Mouse (Mus musculus) CH12F3 (cell line): Measurements from ENCODE around the gene Rpl11.
"Not testable (repeated sequence)": the region's sequence is repeated elsewhere in the genome, so short reads cannot be mapped to it uniquely, and the experiment has no call there.

Experiments
- in situ Hi-C: fragments of 300-500 bp; cut with MboI; formaldehyde crosslinking; loops from 2 replicates; pipeline ENCODE4 v1.14.3; 2020; ENCODE audit warnings: low sequenced_read_pairs

The Rpl11 gene

DNA sequence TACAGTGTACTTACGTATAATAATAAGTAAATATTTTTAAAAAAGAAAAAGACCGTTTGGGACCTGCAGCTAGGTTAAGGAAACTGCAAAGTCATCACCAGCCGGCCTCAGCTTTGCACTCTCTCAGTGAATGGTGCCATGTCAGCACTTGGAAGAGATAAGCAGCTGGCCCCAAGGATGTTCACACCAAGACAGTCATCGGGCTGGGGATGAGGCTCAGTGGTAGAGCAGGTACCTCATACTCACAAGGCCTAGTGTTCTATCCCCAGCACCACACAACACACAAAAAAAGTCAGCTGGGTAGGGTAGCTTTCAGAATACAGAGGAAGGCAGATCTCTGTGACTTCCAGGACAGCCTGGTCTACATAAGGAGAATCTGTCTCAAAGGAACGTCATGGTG, 68.0 kb downstream of the Rpl11 start:
- in situ Hi-C loops: no loop called here

DNA sequence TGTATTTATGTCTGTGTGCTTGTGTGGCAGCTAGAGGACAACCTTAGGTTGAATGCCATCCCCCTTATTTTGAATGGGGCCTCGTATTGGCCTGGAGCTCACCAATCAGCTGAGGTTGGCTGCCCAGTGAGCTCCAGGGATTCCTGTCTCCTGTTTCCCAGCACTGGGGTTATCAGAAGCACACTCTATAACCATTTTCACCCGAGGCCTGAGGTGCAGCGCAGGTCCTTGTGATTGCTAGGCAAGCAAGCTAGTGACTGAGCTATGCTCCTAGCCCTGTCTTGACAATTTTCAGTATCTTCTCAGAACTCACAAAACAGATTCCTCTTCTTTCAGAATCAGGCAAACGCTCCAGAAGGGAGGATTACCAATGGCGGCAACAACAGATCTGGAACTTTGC, 68.7 kb downstream of the Rpl11 start:
- in situ Hi-C loops: no loop called here

DNA sequence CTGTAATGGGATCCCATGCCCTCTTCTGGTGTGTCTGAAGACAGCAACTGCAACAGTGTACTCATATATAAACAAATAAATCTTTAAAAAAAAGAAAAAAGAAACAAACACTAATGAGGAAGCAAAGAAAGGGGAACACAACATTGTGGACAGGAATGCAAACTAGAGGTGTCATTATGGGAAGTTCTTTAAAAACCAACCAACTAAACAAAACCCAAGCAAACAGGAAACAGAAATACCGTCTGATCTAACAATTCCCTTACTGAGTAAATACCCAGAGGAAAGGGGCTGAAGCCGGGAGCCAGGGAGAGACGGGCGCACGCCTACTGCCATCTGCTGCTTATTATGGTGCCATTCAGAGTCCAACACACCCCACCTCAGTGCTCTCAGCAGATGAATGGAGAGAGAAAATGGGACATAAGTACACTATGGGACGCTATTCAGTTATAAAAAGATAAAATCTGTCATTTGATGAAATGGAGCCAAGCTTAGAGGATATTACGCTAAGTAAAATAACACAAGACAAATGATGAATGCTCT, 71.6 kb downstream of the Rpl11 start:
- in situ Hi-C loops: no loop called here

DNA sequence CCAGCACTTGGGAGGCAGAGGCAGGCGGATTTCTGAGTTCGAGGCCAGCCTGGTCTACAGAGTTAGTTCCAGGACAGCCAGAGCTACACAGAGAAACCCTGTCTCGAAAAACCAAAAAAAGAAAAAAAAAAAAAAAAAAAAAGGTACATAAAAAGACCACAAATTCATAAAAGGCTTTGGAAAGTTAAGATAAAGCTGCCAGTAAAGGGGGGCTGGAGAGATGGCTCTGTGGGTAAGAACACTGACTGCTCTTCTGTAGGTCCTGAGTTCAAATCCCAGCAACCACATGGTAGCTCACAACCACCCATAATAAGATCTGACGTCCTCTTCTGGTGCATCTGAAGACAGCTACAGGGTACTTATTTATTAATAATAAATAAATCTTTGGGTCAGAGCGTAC, 73.0 kb downstream of the Rpl11 start:
- in situ Hi-C loops: not testable (repeated sequence)
